Mouse (Mus musculus): ENCODE measurements around the gene Thap4.

GRCm38 (mm10) chr1:93705389-93705788 is 49.3 kb downstream of the Thap4 start:
- TF ChIP-seq CTCF (IDR thresholded peaks at IDR 0.05; ENCODE audit: low read depth) = no peak
- TF ChIP-seq EP300 (IDR thresholded peaks at IDR 0.05; ENCODE audit: low read depth) = no peak
